Mouse (Mus musculus) CH12.LX (cell line): ENCODE results near the gene Patj. TPM values are rescaled to one million over a fixed set of nuclear protein-coding genes. Genes with fewer than 3 reads are reported as not detected.

ENCODE experiments used
- DNase-seq: peaks from one replicate; pipeline ENCODE4 v3.0.0-alpha.2; 2013; ENCODE audit errors: extremely low read depth
- H3K27ac ChIP-seq: 2 replicates; pipeline ENCODE4 v1.5.1; 2012; ENCODE audit warnings: low read depth, mild to moderate bottlenecking, control low read depth, moderate library complexity; ENCODE audit not compliant: insufficient read depth
- H3K27me3 ChIP-seq: replicated peaks from 2 replicates; pipeline ENCODE3; 2012; ENCODE audit warnings: inconsistent platforms
- H3K36me3 ChIP-seq, 2 experiments: replicated peaks in 1 of 2; 2 replicates each; pipeline versions ENCODE3 to v1.6.1; 2012; ENCODE audit warnings: inconsistent platforms in 1 of 2, low read length in 1 of 2, mild to moderate bottlenecking in 1 of 2, mixed read lengths in 1 of 2, moderate library complexity in 1 of 2; ENCODE audit not compliant: control insufficient read depth in 1 of 2, insufficient read depth in 1 of 2
- H3K4me1 ChIP-seq, 2 experiments: 2 replicates each; pipeline ENCODE4 v1.6.1; 2012; ENCODE audit warnings: inconsistent platforms in 1 of 2, moderate library complexity in 1 of 2; ENCODE audit not compliant: insufficient read depth in 2 of 2, control insufficient read depth in 1 of 2
- H3K4me2 ChIP-seq: 2 replicates; pipeline ENCODE4 v1.6.1; 2012; ENCODE audit warnings: low read depth, mild to moderate bottlenecking, control low read depth; ENCODE audit not compliant: poor library complexity, insufficient read depth, severe bottlenecking
- H3K4me3 ChIP-seq, 3 experiments: fragments of 150-350 bp in 1 of 3; sonication (generic) in 1 of 3; replicated peaks in 1 of 3; 2 replicates each; pipeline versions ENCODE3 to v1.5.1; 2011 to 2012; ENCODE audit warnings: low read depth in 2 of 3, low read length in 2 of 3, mild to moderate bottlenecking in 2 of 3, moderate library complexity in 2 of 3, control low read depth in 1 of 3, improper control_type of control experiment in 1 of 3, inconsistent platforms in 1 of 3, mixed read lengths in 1 of 3; ENCODE audit not compliant: poor library complexity in 1 of 3
- H3K79me2 ChIP-seq: replicated peaks from 2 replicates; pipeline ENCODE4 v1.6.1; 2012; ENCODE audit warnings: mild to moderate bottlenecking, moderate library complexity; ENCODE audit not compliant: control insufficient read depth, poor library complexity, insufficient read depth, severe bottlenecking; ENCODE audit errors: extremely low read depth
- H3K9ac ChIP-seq: 2 replicates; pipeline ENCODE4 v1.6.1; 2012; ENCODE audit warnings: low read depth, mild to moderate bottlenecking, control low read depth, moderate library complexity; ENCODE audit not compliant: insufficient read depth
- H3K9me3 ChIP-seq: replicated peaks from 2 replicates; pipeline ENCODE3; 2012; ENCODE audit warnings: low read length, inconsistent platforms, mixed read lengths
- CHD2 ChIP-seq: IDR thresholded peaks from 2 replicates; pipeline ENCODE4 v1.6.1; 2011; ENCODE audit warnings: low read length, improper control_type of control experiment
- E2F4 ChIP-seq: IDR thresholded peaks from 2 replicates; pipeline ENCODE4 v1.6.1; 2011; ENCODE audit warnings: low read depth, low read length, improper control_type of control experiment; ENCODE audit not compliant: insufficient replicate concordance
- ELF1 ChIP-seq: IDR thresholded peaks from 2 replicates; pipeline ENCODE4 v1.6.1; 2014; ENCODE audit warnings: low read depth, mild to moderate bottlenecking, inconsistent platforms, low read length, improper control_type of control experiment
- EP300 ChIP-seq: IDR thresholded peaks from 2 replicates; pipeline ENCODE4 v1.6.1; 2011; ENCODE audit warnings: low read length, improper control_type of control experiment
- ETS1 ChIP-seq: conservative IDR thresholded peaks from 2 replicates; pipeline ENCODE4 v1.6.1; 2012; ENCODE audit warnings: low read depth, mild to moderate bottlenecking, inconsistent platforms, low read length, improper control_type of control experiment, moderate library complexity
- HCFC1 ChIP-seq: IDR thresholded peaks from 2 replicates; pipeline ENCODE4 v1.6.1; 2012; ENCODE audit warnings: low read depth, mild to moderate bottlenecking, inconsistent platforms, low read length, improper control_type of control experiment
- IRF4 ChIP-seq: IDR thresholded peaks from 2 replicates; pipeline ENCODE4 v1.6.1; 2014; ENCODE audit warnings: low read depth, mild to moderate bottlenecking, inconsistent platforms, low read length, improper control_type of control experiment
- JUN ChIP-seq: IDR thresholded peaks from 2 replicates; pipeline ENCODE4 v1.6.1; 2011; ENCODE audit warnings: low read depth, mild to moderate bottlenecking, low read length, improper control_type of control experiment, moderate library complexity; ENCODE audit not compliant: insufficient read depth
- KAT2A ChIP-seq: IDR thresholded peaks from 2 replicates; pipeline ENCODE4 v1.6.1; 2012; ENCODE audit warnings: low read length, improper control_type of control experiment, inconsistent platforms; ENCODE audit not compliant: insufficient replicate concordance
- MAFK ChIP-seq: IDR thresholded peaks from 2 replicates; pipeline ENCODE4 v1.6.1; 2011; ENCODE audit warnings: low read length, improper control_type of control experiment; ENCODE audit not compliant: insufficient replicate concordance
- MAX ChIP-seq: IDR thresholded peaks from 2 replicates; pipeline ENCODE4 v1.6.1; 2011; ENCODE audit warnings: low read length, improper control_type of control experiment
- PAX5 ChIP-seq: IDR thresholded peaks from 2 replicates; pipeline ENCODE4 v1.6.1; 2012; ENCODE audit warnings: low read length, inconsistent platforms, mixed read lengths
- POLR2AphosphoS2 ChIP-seq: IDR thresholded peaks from 2 replicates; pipeline ENCODE4 v1.6.1; 2011; ENCODE audit warnings: low read depth, low read length, improper control_type of control experiment
- RAD21 ChIP-seq: IDR thresholded peaks from 2 replicates; pipeline ENCODE4 v1.6.1; 2011; ENCODE audit warnings: low read depth, mild to moderate bottlenecking, low read length, improper control_type of control experiment, moderate library complexity
- TBP ChIP-seq: conservative IDR thresholded peaks from 2 replicates; pipeline ENCODE4 v1.6.1; 2011; ENCODE audit warnings: low read depth, low read length, improper control_type of control experiment
- TCF12 ChIP-seq: IDR thresholded peaks from 2 replicates; pipeline ENCODE4 v1.6.1; 2014; ENCODE audit warnings: low read depth, mild to moderate bottlenecking, inconsistent platforms, low read length, improper control_type of control experiment
- USF1 ChIP-seq: IDR thresholded peaks from 2 replicates; pipeline ENCODE4 v1.6.1; 2014; ENCODE audit warnings: low read depth, mild to moderate bottlenecking, inconsistent platforms, low read length, improper control_type of control experiment
- USF2 ChIP-seq: conservative IDR thresholded peaks from 2 replicates; pipeline ENCODE4 v1.6.1; 2011; ENCODE audit warnings: low read depth, low read length, improper control_type of control experiment
- ZKSCAN1 ChIP-seq: IDR thresholded peaks from 2 replicates; pipeline ENCODE4 v1.6.1; 2012; ENCODE audit warnings: low read depth, inconsistent platforms, low read length, improper control_type of control experiment, borderline replicate concordance
- ZMIZ1 ChIP-seq: IDR thresholded peaks from 2 replicates; pipeline ENCODE4 v1.6.1; 2012; ENCODE audit warnings: low read depth, mild to moderate bottlenecking, inconsistent platforms, low read length, improper control_type of control experiment
- ZNF384 ChIP-seq: IDR thresholded peaks from 2 replicates; pipeline ENCODE4 v1.6.1; 2012; ENCODE audit warnings: low read depth, low read length, improper control_type of control experiment, inconsistent platforms
- dilution Hi-C: fragments of 300-500 bp; cut with MboI; formaldehyde crosslinking; loops from 2 replicates; pipeline ENCODE4 v1.14.3; 2020; ENCODE audit warnings: low sequenced_read_pairs; ENCODE audit not compliant: extremely low pct_unique_long_range_greater_than_20kb, extremely low pct_ligation_motif_present
- in situ Hi-C: fragments of 300-500 bp; cut with MboI; formaldehyde crosslinking; loops from 3 replicates; pipeline ENCODE4 v1.14.3; 2019; ENCODE audit warnings: low sequenced_read_pairs, low pct_ligation_motif_present, low pct_unique_long_range_greater_than_20kb, mixed read lengths
- polyA plus RNA-seq: library from polyadenylated mRNA; unstranded; fragments of >175 nt; gene quantifications from 2 replicates; pipeline ENCODE4 v1.2.1, GENCODE M21; 2012; ENCODE audit warnings: low read depth; ENCODE audit not compliant: insufficient read length
- total RNA-seq, 2 experiments: library from RNA; depleted of rRNA; stranded (reverse); fragments of 300-350 nt in 1 of 2; fragments of >200 nt in 1 of 2; gene quantifications; 2 replicates each; pipeline ENCODE4 v1.2.3; 2012 to 2014

Patj gene
- total and polyA plus RNA-seq, 3 experiments = 1.2 to 6.1 (median 2.0) TPM

DNA sequence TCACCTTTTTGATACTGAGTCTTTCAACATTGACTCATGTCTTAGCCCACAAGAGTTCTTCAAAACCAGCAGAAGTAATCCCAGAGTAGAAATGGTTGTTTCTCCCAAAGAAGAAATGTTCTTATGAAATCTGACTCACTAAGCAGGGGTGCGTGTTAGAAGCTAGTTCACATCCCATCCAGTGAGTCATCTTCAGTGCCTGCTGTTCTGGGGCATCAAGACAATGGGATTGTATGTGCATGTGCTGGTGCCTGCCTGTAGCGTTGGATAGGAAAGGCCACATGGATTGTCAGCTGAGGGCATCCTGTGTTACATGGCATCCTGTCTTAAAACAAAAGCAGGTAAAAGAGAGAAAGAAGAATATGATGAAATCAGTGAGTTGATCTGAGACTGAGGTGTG lies 59.8 kb downstream of the Patj start:
- no peaks in the 10 kb centered on the region for H3K79me2 ChIP-seq
- TF ChIP-seq PAX5 = no peak
- no peak for TF ChIP-seq ZNF384
- no peak for TF ChIP-seq HCFC1
- TF ChIP-seq ZMIZ1 = no peak
- no peak for TF ChIP-seq TCF12
- no peak for TF ChIP-seq ETS1
- TF ChIP-seq TBP = no peak
- TF ChIP-seq CHD2 = no peak
- TF ChIP-seq ZKSCAN1 = no peak
- no peak for TF ChIP-seq JUN
- TF ChIP-seq MAFK = no peak
- TF ChIP-seq EP300 = no peak
- no peak for TF ChIP-seq POLR2AphosphoS2
- TF ChIP-seq IRF4 = no peak
- TF ChIP-seq, all 38 proteins: peak for 0
- no peak overlapping the region for H3K9ac ChIP-seq
- DNase-seq = no peak
- no peak overlapping the region for H3K4me2 ChIP-seq
- no peaks in the 10 kb centered on the region for H3K36me3 ChIP-seq
- in situ Hi-C loops = no loop called here
- H3K9me3 ChIP-seq = no peaks in the 10 kb centered on the region
- H3K27me3 ChIP-seq = no peaks in the 10 kb centered on the region
- H3K27ac ChIP-seq = no peak overlapping the region
- H3K4me1 ChIP-seq = no peaks in the 10 kb centered on the region
- dilution Hi-C loops = no loop called here
- H3K4me3 ChIP-seq = no peak overlapping the region

DNA sequence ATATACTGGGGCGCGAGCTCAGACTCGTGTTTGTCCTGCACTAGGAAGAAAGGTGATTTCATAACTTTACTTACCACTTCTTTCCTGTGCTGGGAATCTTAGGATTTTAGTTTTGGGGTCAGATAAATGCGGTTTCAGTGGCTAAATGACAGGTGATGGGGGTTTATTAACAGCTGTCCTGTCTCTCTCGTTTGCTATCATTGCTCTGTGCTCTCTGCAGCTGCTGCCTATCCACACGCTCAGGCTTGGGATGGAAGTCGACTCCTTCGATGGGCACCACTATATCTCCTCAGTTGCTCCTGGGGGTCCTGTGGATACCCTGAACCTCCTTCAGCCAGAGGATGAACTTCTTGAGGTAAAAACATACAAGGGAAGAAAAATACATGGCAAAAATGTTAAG lies 60.3 kb downstream of the Patj start:
- Histone ChIP-seq H3K4me1 (no peaks in the 10 kb centered on the region), H3K9me3 (no peaks in the 10 kb centered on the region), H3K9ac (no peak overlapping the region), H3K27me3 (no peaks in the 10 kb centered on the region), H3K4me2 (no peak overlapping the region), H3K36me3 (no peaks in the 10 kb centered on the region), H3K27ac (no peak overlapping the region), H3K79me2 (no peaks in the 10 kb centered on the region), H3K4me3 (no peak overlapping the region)
- dilution Hi-C loops (no loop called here), in situ Hi-C loops (no loop called here)
- no peak for DNase-seq
- TF ChIP-seq MAFK (no peak), E2F4 (no peak), MAX (no peak), ZNF384 (no peak), ZKSCAN1 (no peak), TCF12 (no peak), PAX5 (no peak), ELF1 (no peak), RAD21 (no peak), CHD2 (no peak), USF2 (no peak), USF1 (no peak), KAT2A (no peak), EP300 (no peak)
